ENCODE assay signal across 27 mouse cellular contexts in the genomic region with DNA sequence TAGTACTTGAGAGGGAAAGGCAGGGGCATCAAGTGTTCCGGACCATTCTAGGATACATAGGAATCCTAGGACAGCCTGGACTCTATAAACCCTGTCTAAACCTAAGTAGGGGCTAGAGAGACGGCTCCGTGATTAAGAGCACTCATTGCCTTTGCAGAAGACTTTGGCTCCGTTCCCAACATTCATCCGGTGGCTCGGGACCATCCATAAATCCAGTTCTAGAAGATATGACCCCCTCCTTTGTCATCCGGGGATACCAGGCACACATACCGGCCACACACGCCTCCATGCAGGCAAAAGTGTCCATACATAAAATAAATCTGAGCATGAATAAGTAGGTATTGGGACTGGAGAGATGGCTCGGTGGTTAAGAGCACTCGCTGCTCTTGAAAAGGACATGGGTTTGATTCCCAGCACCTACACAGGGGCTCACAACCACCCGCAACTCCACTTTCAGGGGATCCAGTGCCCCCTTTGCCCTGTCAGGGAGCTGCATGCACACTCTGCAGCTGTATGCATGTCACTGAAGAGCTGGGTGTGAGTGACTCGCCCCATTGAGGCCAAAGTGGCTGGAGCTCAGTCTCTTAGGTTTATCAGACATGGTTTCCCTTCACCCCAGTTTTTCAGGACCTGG. TPM values are rescaled to one million over a fixed set of nuclear protein-coding genes. Genes with fewer than 3 reads are reported as not detected.
"Had no signal": no experiment of that assay in that cellular context is flagged by ENCODE, and none has a peak within 500 bp of the region (broad histone marks: within the 10 kb centered on the region; RNA-seq: fewer than 3 reads in every experiment).

No protein-coding gene starts in this region.

- H3K27me3 ChIP-seq: heart, embryonic 13.5 days; heart, embryonic 15.5 days; hindbrain, embryonic 12.5 days; intestine, embryonic 15.5 days; kidney, embryonic 15.5 days; limb, embryonic 12.5 days; liver, embryonic 13.5 days had no signal

- H3K4me2 ChIP-seq: heart, embryonic 11.5 days; heart, embryonic 13.5 days; heart, embryonic 15.5 days; hindbrain, embryonic 12.5 days; hindbrain, embryonic 14.5 days; intestine, embryonic 15.5 days; kidney, embryonic 15.5 days; limb, embryonic 12.5 days; liver, embryonic 11.5 days; liver, embryonic 13.5 days had no signal

- H3K36me3 ChIP-seq: hindbrain, embryonic 10.5 days; intestine, embryonic 15.5 days; limb, embryonic 10.5 days; liver, embryonic 13.5 days had no signal

- ATAC-seq: hindbrain, embryonic 16.5 days; inflammation-experienced regulatory T-cells, adult 6 months; intestine, embryonic 15.5 days; intestine, postnatal 0 days had no signal

- H3K4me3 ChIP-seq: gastrocnemius, adult 2 months; heart, embryonic 13.5 days; heart, embryonic 15.5 days; hindbrain, embryonic 10.5 days; hindbrain, embryonic 12.5 days; intestine, embryonic 15.5 days; kidney, embryonic 15.5 days; layer of hippocampus, adult 2 months; left cerebral cortex, adult 2 months; limb, embryonic 10.5 days; limb, embryonic 12.5 days; liver, embryonic 13.5 days had no signal

- DNase-seq: gastrocnemius, adult 2 months; gastrocnemius, postnatal 10 days; gastrocnemius, postnatal 25 days; heart, adult 18-20 months; heart, postnatal 4 days; kidney, adult 2 months; kidney, adult 9 months; kidney, postnatal 14 days; kidney, postnatal 36 days; liver; liver, embryonic 13.5 days had no signal

- H3K9me3 ChIP-seq: heart, embryonic 13.5 days; heart, embryonic 15.5 days; hindbrain, embryonic 10.5 days; hindbrain, embryonic 12.5 days; intestine, embryonic 15.5 days; kidney, embryonic 15.5 days; limb, embryonic 10.5 days; limb, embryonic 12.5 days; liver, embryonic 13.5 days had no signal

- H3K9ac ChIP-seq: heart, embryonic 13.5 days; heart, embryonic 15.5 days; hindbrain, embryonic 12.5 days; hindbrain, embryonic 14.5 days; intestine, embryonic 15.5 days; kidney, embryonic 15.5 days; limb, embryonic 12.5 days; liver, embryonic 13.5 days had no signal

- H3K27ac ChIP-seq: gastrocnemius, adult 2 months; heart, embryonic 13.5 days; heart, embryonic 15.5 days; hindbrain, embryonic 10.5 days; hindbrain, embryonic 12.5 days; hindbrain, embryonic 14.5 days; intestine, embryonic 15.5 days; kidney, embryonic 15.5 days; layer of hippocampus, adult 2 months; left cerebral cortex, adult 2 months; limb, embryonic 10.5 days; limb, embryonic 12.5 days; liver, embryonic 13.5 days had no signal

RNA-seq across cellular contexts. Expression of a gene that starts 23.9 kb away (rescaled TPM):
- polyA plus RNA-seq: inflammation-experienced regulatory T-cells, adult 6 months had no signal
